Mouse (Mus musculus): ENCODE measurements at regions not wholly inside any gene's neighbourhood (a gene's known extent, or its start where the extent isn't known, plus 50 kb on each side); places are given as distances from the start of the nearest gene placed in this dataset.
A peak's percentile ranks its signal among the peaks of the same experiment; 100 is the strongest.

- DNase-seq (ENCODE audit: low spot score in 2 of 2), result no peak
These were observed 588.5 kb downstream of the Plod2 start for GRCm38 (mm10) chr9:93130561-93130960.

- no peak for DNase-seq (ENCODE audit: low spot score in 2 of 2)
These were observed 589.7 kb downstream of the Plod2 start for GRCm38 (mm10) chr9:93131620-93132200.

- DNase-seq (ENCODE audit: low spot score in 2 of 2), result no peak
These were observed 594.3 kb downstream of the Plod2 start for GRCm38 (mm10) chr9:93136349-93136748.

- DNase-seq (ENCODE audit: low spot score in 2 of 2), result peak; percentile 28 to 65
These were observed 628.0 kb downstream of the Plod2 start for GRCm38 (mm10) chr9:93170071-93170470.

GRCm38 (mm10) chr9:93186638-93187037 lies 644.6 kb downstream of the Plod2 start:
- DNase-seq (ENCODE audit: low spot score in 2 of 2), result no peak

- no peak for DNase-seq (ENCODE audit: low spot score in 2 of 2)
These were observed 690.5 kb downstream of the Plod2 start for GRCm38 (mm10) chr9:93232562-93232961.

- DNase-seq (ENCODE audit: low spot score in 2 of 2), result no peak
These were observed 710.1 kb downstream of the Plod2 start for GRCm38 (mm10) chr9:93252146-93252545.

- DNase-seq (ENCODE audit: low spot score in 2 of 2), result no peak
These were observed 755.3 kb downstream of the Plod2 start for GRCm38 (mm10) chr9:93297332-93297731.

GRCm38 (mm10) chr9:93306753-93307152 lies 764.7 kb downstream of the Plod2 start:
- DNase-seq (ENCODE audit: low spot score in 2 of 2), result no peak

GRCm38 (mm10) chr9:93328997-93329682 lies 787.1 kb downstream of the Plod2 start:
- no peak for DNase-seq (ENCODE audit: low spot score in 2 of 2)
